Mouse (Mus musculus) kidney, adult 2 months (tissue): ENCODE data around the gene Flt3l.
A peak's percentile ranks its signal among the peaks of the same experiment; 100 is the strongest.

Source experiments
- CTCF ChIP-seq: fragments of 200-500 bp; conservative IDR thresholded peaks from 2 replicates; pipeline ENCODE4 v1.5.1; 2011; ENCODE audit warnings: low read depth, mild to moderate bottlenecking, control low read depth, low read length, moderate library complexity, mixed read lengths; ENCODE audit not compliant: insufficient read depth, insufficient read length
- POLR2A ChIP-seq: fragments of 200-500 bp; IDR thresholded peaks from one replicate; pipeline ENCODE4 v1.6.1; 2011; ENCODE audit warnings: low read depth, low read length, control low read depth

DNA sequence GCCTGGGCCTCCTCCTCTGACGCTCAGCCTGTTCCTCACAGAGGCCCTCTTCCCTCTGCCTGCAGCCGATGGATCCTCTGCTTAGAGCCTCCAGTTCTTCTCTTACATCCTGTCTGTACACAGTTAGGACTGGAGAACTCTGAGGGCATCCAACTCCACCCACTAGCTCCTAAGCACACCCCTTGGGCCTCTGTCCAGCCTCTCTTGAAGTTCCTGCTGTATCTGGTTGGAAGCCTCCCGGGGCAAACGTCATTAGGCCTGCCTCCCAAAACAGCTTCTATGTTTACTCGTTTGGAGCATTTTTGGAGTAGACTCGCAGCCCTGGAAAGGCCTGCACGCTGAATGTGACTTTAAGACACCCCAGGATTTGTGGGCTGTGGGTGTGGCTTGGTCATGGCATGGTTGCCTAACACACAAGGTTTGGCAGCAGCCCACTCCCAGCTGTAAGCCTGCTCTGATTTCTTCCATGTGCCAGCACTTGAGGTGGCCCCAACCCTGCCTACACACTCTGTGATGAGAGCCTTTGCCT lies 32.5 kb downstream of the Flt3l start, which contains the start of gene Fcgrt:
- TF ChIP-seq CTCF: no peak
- TF ChIP-seq POLR2A: peak; percentile 55
